Mouse (Mus musculus) monocyte, adult 5-6 weeks (primary cell): ENCODE measurements around the gene Olfr148. TPM values are rescaled to one million over a fixed set of nuclear protein-coding genes. Genes with fewer than 3 reads are reported as not detected.

ENCODE experiments used
- total RNA-seq: library from RNA; stranded (forward); fragments of 200-1000, 200-491, 200-594 nt; gene quantifications from 3 replicates; pipeline ENCODE4 v1.2.3, GENCODE M21; 2017

Olfr148 gene
- total RNA-seq, 1 experiment from 2014 or later, result not detected

Other genes starting within 250 kb of the Olfr148 start
- not detected in 3 replicates for gene Olfr951, start 223.2 kb upstream of the Olfr148 start, total RNA-seq
- not detected in 3 replicates for gene Olfr952, start 183.5 kb upstream of the Olfr148 start, total RNA-seq
- gene Olfr954, start 154.0 kb upstream of the Olfr148 start, total RNA-seq, result not detected in 3 replicates
- gene Olfr955, start 138.7 kb upstream of the Olfr148 start, total RNA-seq, result not detected in 3 replicates
- gene Olfr44, start 116.7 kb upstream of the Olfr148 start, total RNA-seq, result not detected in 3 replicates
- gene Olfr957, start 94.8 kb upstream of the Olfr148 start, total RNA-seq, result not detected in 3 replicates
- gene Olfr958, start 56.6 kb upstream of the Olfr148 start, total RNA-seq, result not detected in 3 replicates
- not detected in 3 replicates for gene Olfr959, start 35.1 kb upstream of the Olfr148 start, total RNA-seq
- gene AW551984, start 6.3 kb upstream of the Olfr148 start, total RNA-seq, result not detected in 3 replicates
- gene Olfr960, start 10.7 kb downstream of the Olfr148 start, total RNA-seq, result not detected in 3 replicates
- gene Olfr961, start 34.4 kb downstream of the Olfr148 start, total RNA-seq, result not detected in 3 replicates
- gene Olfr963, start 56.5 kb downstream of the Olfr148 start, total RNA-seq, result not detected in 3 replicates
- gene Olfr149, start 96.5 kb downstream of the Olfr148 start, total RNA-seq, result not detected in 3 replicates
- not detected in 3 replicates for gene Olfr965, start 100.7 kb downstream of the Olfr148 start, total RNA-seq
- gene Olfr150, start 120.3 kb downstream of the Olfr148 start, total RNA-seq, result not detected in 3 replicates
- 1.1 TPM in 1 of 3 replicates, not detected in the others for gene Olfr967, start 135.6 kb downstream of the Olfr148 start, total RNA-seq
- gene Olfr968, start 172.6 kb downstream of the Olfr148 start, total RNA-seq, result not detected in 3 replicates
- not detected in 3 replicates for gene Olfr969, start 180.3 kb downstream of the Olfr148 start, total RNA-seq
- not detected in 3 replicates for gene Olfr970, start 198.2 kb downstream of the Olfr148 start, total RNA-seq
- not detected in 3 replicates for gene Olfr971, start 226.2 kb downstream of the Olfr148 start, total RNA-seq